Mouse (Mus musculus) midbrain, postnatal 0 days (tissue): ENCODE data around the gene Mab21l2. TPM values are rescaled to one million over a fixed set of nuclear protein-coding genes. Genes with fewer than 3 reads are reported as not detected.

Source experiments
- ATAC-seq: fragments of 200-750 bp; cut with Nextera tagmentation; 2 replicates; pipeline ENCODE4 v1.8.0; 2017; ENCODE audit warnings: moderate number of reproducible peaks, mild to moderate bottlenecking, moderate TSS enrichment, moderate library complexity; ENCODE audit not compliant: low FRiP score
- DNase-seq: peaks from one replicate; pipeline ENCODE4 v3.0.0-alpha.2; 2015; ENCODE audit warnings: low spot score
- H3K27ac ChIP-seq: fragments of 300-500 bp; sonication (generic); 2 replicates; pipeline ENCODE4 v1.5.1; 2014; ENCODE audit warnings: low read depth, mild to moderate bottlenecking, low read length, mixed read lengths
- H3K27me3 ChIP-seq: fragments of 300-500 bp; sonication (generic); 2 replicates; pipeline ENCODE4 v1.6.1; 2014; ENCODE audit warnings: low read length, control low read depth, mixed read lengths; ENCODE audit not compliant: insufficient read depth
- H3K36me3 ChIP-seq: fragments of 300-500 bp; sonication (generic); 2 replicates; pipeline ENCODE4 v1.6.1; 2014; ENCODE audit warnings: low read length, control low read depth, mixed read lengths; ENCODE audit not compliant: insufficient read depth
- H3K4me1 ChIP-seq: fragments of 300-500 bp; sonication (generic); 2 replicates; pipeline ENCODE4 v1.6.1; 2014; ENCODE audit warnings: mild to moderate bottlenecking, control low read depth, antibody characterized with exemption, low read length, mixed read lengths; ENCODE audit not compliant: insufficient read depth
- H3K4me2 ChIP-seq: fragments of 300-500 bp; sonication (generic); 2 replicates; pipeline ENCODE4 v1.6.1; 2014; ENCODE audit warnings: low read depth, mild to moderate bottlenecking, low read length, mixed read lengths; ENCODE audit not compliant: poor library complexity, severe bottlenecking
- H3K4me3 ChIP-seq: fragments of 300-500 bp; sonication (generic); 2 replicates; pipeline ENCODE4 v1.5.1; 2014; ENCODE audit warnings: low read depth, mild to moderate bottlenecking, low read length, moderate library complexity
- H3K9ac ChIP-seq: fragments of 300-500 bp; sonication (generic); replicated peaks from 2 replicates; pipeline ENCODE4 v1.6.1; 2014; ENCODE audit warnings: mild to moderate bottlenecking, low read length, moderate library complexity, mixed read lengths; ENCODE audit not compliant: poor library complexity, severe bottlenecking
- H3K9me3 ChIP-seq: fragments of 300-500 bp; sonication (generic); 2 replicates; pipeline ENCODE4 v1.6.1; 2016; ENCODE audit warnings: low read length, control low read depth
- CTCF ChIP-seq: IDR thresholded peaks from 2 replicates; pipeline ENCODE4 v1.5.1; 2016; ENCODE audit warnings: antibody characterized with exemption, mild to moderate bottlenecking
- WGBS: fragments of 180-500 bp; shearing (Covaris S2); extraction: QIAGEN DNeasy Blood & Tissue Kit; methylation state at CpG from one replicate; pipeline ENCODE4 v1.1.7; 2014; 5-methylcytosine and 5-hydroxymethylcytosine counted together
- polyA plus RNA-seq: library from polyadenylated mRNA; unstranded; fragments of >200 nt; fragmentation: Nextera tagmentation; extraction: Ambion mirVana; gene quantifications from 2 replicates; pipeline ENCODE4 v1.2.1, GENCODE M21; 2015
- total RNA-seq: library from RNA; depleted of rRNA; stranded (reverse); fragments of >200 nt; gene quantifications from 2 replicates; pipeline ENCODE4 v1.2.3, GENCODE M21; 2014

Mab21l2 gene
- total and polyA plus RNA-seq, 2 experiments from 2014 or later = 39.8 to 45.2 TPM

GRCm38 (mm10) chr3:86561023-86561344, 12.6 kb upstream of the Mab21l2 start:
- H3K4me2 ChIP-seq = no peak overlapping the region
- TF ChIP-seq CTCF = no peak
- no peak overlapping the region for H3K27ac ChIP-seq
- no peak overlapping the region for H3K4me3 ChIP-seq
- H3K4me1 ChIP-seq = no peaks in the 10 kb centered on the region
- no peaks in the 10 kb centered on the region; the same call in 1 of the 2 replicates for H3K27me3 ChIP-seq
- H3K9me3 ChIP-seq = no peaks in the 10 kb centered on the region
- no peaks in the 10 kb centered on the region for H3K36me3 ChIP-seq
- WGBS = 97% methylated on average over 1 of the region's 1 CpGs
- DNase-seq (no peak), ATAC-seq (no peak)
- H3K9ac ChIP-seq = no peak overlapping the region

DNA sequence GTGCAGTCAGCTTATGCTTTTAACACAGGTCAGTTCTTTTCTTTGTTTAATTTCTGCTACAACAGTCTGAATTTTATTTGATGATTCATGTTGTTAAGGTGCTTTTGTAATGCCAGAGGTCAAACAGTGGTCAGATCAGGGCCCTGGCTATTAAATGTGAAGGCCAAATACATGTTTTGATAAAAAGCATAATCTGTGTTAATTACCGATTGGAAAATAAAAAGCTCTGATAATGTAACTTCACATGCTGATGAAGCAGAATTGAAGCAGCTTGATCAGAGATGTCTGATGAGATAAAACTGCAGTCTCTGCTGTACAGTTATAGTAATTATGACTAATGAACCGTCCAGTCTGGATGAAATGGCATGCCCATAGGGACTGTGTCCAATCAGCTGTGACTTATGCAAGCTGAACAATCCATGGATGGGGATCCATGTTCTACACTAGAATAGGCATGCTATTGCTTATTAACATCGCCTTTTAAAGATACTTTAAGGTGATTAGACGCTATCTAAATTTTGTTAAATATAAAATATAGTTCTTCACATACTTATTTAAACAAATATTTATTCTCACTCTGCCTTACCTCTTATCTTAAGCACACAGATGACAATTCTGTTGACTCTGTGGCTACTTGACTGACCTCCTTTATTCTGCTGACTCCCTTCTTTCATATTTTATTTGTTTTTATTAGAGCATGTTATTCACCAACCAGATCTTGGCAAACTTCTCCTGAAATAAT, 12.0 kb upstream of the Mab21l2 start:
- DNase-seq (peak; percentile 35), ATAC-seq (no peak)
- Histone ChIP-seq H3K4me3 (no peak overlapping the region), H3K4me2 (no peak overlapping the region), H3K27me3 (no peaks in the 10 kb centered on the region; the same call in 1 of the 2 replicates), H3K9me3 (no peaks in the 10 kb centered on the region), H3K36me3 (no peaks in the 10 kb centered on the region), H3K9ac (no peak overlapping the region), H3K27ac (no peak overlapping the region), H3K4me1 (no peaks in the 10 kb centered on the region)
- no peak for TF ChIP-seq CTCF
- WGBS = 59% methylated on average over 4 of the region's 4 CpGs

DNA sequence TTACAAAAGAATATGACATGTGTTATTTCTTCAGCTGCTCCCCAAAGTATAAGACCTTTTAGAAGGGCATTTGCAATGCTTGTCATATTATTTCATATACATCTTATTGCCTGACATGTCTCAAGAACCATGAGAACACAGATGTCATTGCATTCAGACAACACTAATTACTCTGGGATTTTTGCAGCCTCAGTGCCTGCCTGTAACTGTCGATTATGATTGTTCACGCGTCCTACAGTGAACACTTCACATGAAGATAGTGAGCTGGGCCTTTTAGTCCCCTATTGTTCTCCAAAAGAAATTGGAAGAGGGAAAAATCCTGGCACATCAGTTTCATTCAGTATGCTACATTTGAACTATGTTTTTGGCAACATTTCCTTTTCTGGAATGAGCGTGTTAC, 11.2 kb upstream of the Mab21l2 start:
- no peak overlapping the region for H3K9ac ChIP-seq
- no peak overlapping the region for H3K4me3 ChIP-seq
- H3K4me2 ChIP-seq = no peak overlapping the region
- no peaks in the 10 kb centered on the region for H3K4me1 ChIP-seq
- ATAC-seq = no peak
- H3K27me3 ChIP-seq = no peaks in the 10 kb centered on the region; the same call in 1 of the 2 replicates
- DNase-seq = peak; percentile 8
- no peaks in the 10 kb centered on the region for H3K9me3 ChIP-seq
- no peak for TF ChIP-seq CTCF
- WGBS = 45% methylated on average over 4 of the region's 4 CpGs
- H3K36me3 ChIP-seq = no peaks in the 10 kb centered on the region
- no peak overlapping the region for H3K27ac ChIP-seq

- no peak for TF ChIP-seq CTCF
- DNase-seq (no peak), ATAC-seq (no peak)
- no peaks in the 10 kb centered on the region for H3K4me1 ChIP-seq
- no peak overlapping the region for H3K4me3 ChIP-seq
- no peak overlapping the region for H3K27ac ChIP-seq
- no peak overlapping the region for H3K9ac ChIP-seq
- no peak overlapping the region for H3K4me2 ChIP-seq
- H3K9me3 ChIP-seq = no peaks in the 10 kb centered on the region
- H3K27me3 ChIP-seq = no peaks in the 10 kb centered on the region; the same call in 1 of the 2 replicates
- H3K36me3 ChIP-seq = no peaks in the 10 kb centered on the region
- 32% methylated on average over 1 of the region's 1 CpGs for WGBS
These were observed 10.5 kb upstream of the Mab21l2 start for GRCm38 (mm10) chr3:86558976-86559375.

- H3K4me2 ChIP-seq = no peak overlapping the region
- H3K4me1 ChIP-seq = no peaks in the 10 kb centered on the region
- ATAC-seq = no peak
- DNase-seq = no peak
- no peak overlapping the region for H3K4me3 ChIP-seq
- no peaks in the 10 kb centered on the region for H3K9me3 ChIP-seq
- no peaks in the 10 kb centered on the region for H3K36me3 ChIP-seq
- TF ChIP-seq CTCF = no peak
- H3K27me3 ChIP-seq = peaks cover 9% of the 10 kb centered on the region; the same call in 1 of the 2 replicates
- 52% methylated on average over 5 of the region's 5 CpGs for WGBS
- no peak overlapping the region for H3K27ac ChIP-seq
- H3K9ac ChIP-seq = no peak overlapping the region
These were observed 3.7 kb upstream of the Mab21l2 start for GRCm38 (mm10) chr3:86552170-86552569.

DNA sequence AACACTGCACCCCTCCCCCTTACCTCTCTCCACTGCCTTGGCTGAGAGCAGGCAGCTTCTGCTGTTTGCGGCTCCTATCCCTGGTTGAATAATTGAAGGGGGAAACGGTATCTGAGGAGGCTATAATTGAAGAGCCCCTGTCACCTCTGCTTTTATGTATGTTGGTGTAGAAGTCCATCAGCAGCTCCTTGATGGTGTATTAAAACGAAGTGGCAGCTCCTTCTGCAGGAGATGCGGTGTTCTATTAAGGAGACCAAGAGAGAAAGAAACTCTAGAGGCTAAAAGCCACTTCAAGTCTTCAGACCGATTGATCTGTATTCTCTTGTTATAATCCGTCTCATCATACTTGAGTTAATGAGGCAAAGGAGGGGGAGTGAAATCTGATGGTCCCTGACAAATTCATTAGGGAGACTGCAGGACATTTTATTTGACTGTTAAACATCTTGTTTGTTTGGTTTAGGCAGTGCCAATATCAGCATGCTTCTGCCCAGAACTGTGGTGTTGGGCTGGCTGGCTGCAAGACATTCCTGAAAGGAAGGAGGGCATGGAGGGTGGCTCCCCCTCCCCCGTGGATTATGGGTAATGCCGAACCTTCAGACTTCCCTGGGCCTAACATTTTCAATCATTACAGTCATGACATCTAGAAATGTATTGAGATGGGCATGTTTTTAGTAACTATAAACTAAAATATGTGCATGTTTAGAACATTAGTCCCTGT, 2.7 kb upstream of the Mab21l2 start:
- H3K36me3 ChIP-seq = no peaks in the 10 kb centered on the region
- peaks cover 9% of the 10 kb centered on the region; the same call in 1 of the 2 replicates for H3K27me3 ChIP-seq
- H3K4me1 ChIP-seq = no peaks in the 10 kb centered on the region
- peak overlapping the region; percentile 44 for H3K4me2 ChIP-seq
- H3K9me3 ChIP-seq = no peaks in the 10 kb centered on the region
- ATAC-seq (no peak), DNase-seq (no peak)
- H3K9ac ChIP-seq = no peak overlapping the region
- WGBS = 23% methylated on average over 8 of the region's 8 CpGs
- no peak for TF ChIP-seq CTCF
- peak overlapping the region; percentile 11; the same call in 1 of the 2 replicates for H3K4me3 ChIP-seq
- peak overlapping the region; percentile 38; the same call in 1 of the 2 replicates for H3K27ac ChIP-seq
